Mouse (Mus musculus): Measurements from ENCODE around the gene Pepd. TPM values are rescaled to one million over a fixed set of nuclear protein-coding genes. Genes with fewer than 3 reads are reported as not detected.
"Not testable (repeated sequence)": the region's sequence is repeated elsewhere in the genome, so short reads cannot be mapped to it uniquely, and the experiment has no call there.

The Pepd gene
- total RNA-seq, 4 experiments from 2014 or later: 23.3 to 27.0 (median 26.3) TPM

DNA sequence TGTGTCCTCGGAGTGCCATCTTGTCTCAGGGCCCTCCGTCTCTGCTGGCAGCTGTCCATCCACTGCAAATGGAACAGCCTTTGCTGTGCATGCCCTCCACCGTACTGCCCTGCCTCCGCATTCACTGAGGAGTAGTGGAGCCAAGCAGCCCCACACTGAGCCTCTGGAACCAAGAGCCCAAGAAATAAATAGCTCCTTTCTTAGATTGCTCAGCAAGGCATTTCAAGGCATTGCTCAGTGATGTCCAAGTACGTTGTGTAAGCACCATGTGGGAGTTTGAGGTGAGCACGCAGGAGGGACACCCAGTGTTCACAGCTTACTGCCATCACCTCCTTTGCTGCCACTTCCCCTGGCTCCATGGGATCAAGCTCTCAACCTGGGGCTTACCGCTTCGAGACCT, 20.5 kb downstream of the Pepd start:
- DNase-seq (ENCODE audit: low spot score): no peak

DNA sequence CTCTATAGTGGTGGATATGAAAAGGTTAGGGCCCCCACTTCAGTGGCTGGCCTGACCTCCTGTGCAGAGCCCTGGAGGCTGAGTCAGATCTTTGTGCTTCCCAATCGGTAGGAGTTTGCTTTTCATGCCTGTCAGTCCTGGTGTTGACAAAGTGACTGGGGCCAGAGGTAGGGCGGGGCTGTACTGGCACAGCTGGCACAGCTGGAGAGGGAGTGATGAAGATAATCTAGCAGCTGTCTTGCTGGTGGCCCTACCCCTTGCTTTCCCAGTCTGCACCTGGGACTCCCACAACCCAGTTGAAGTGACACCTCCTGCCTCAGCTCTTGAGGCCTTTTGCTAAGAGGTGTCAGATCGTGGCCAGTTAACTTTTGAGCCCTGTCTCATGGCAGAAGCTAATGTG, 21.0 kb downstream of the Pepd start:
- no peak for DNase-seq (ENCODE audit: low spot score)

DNA sequence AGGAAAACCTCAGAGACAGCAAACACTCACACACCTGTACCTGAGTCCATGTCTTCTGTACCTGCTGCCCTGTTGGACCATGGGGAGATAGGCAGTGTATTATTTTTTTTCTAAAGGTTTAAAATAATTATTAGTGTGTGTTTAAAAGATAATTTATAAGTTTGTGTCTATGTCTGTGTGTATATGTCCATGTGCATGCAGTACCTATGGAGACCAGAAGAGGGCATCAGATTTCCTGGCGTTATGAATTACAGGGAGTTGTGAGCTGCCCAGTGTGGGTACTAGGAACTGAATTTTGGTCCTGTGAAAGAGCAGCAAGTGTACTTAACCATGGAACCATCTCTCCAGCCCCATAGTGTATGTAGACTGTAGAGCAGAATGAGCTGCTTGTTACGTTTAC, 24.2 kb downstream of the Pepd start:
- no peak for DNase-seq (ENCODE audit: low spot score)

DNA sequence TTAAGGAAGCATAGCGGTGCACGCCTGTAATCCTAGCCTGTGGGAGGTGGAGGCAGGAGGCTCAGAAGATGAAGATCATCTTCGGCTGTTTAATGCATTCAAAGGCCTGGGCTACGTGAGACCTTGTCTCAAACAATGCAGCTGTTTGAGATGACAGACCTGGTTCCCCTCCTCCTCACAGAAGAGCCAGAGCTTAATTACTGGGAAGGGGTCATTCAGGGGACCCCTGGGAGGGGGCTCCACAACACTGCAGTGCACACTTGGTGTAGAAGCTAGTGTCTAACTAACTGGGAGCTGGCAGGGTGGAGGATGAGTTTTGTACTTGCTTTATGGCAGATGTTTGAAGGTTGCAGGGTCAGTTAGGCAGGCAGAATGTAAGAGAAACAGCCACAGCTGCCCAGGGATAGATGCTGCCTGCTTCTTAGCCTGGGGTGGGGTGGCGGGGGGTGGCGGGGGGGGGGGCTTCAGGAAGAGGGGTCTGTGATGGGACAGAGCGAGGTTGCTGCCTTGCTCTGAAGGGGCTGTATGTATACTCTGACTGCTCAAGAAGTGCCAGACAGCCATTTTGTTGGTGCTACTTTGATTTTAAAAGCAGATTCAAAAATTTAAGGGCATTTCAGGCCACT, 26.6 kb downstream of the Pepd start:
- DNase-seq (ENCODE audit: low spot score): no peak

DNA sequence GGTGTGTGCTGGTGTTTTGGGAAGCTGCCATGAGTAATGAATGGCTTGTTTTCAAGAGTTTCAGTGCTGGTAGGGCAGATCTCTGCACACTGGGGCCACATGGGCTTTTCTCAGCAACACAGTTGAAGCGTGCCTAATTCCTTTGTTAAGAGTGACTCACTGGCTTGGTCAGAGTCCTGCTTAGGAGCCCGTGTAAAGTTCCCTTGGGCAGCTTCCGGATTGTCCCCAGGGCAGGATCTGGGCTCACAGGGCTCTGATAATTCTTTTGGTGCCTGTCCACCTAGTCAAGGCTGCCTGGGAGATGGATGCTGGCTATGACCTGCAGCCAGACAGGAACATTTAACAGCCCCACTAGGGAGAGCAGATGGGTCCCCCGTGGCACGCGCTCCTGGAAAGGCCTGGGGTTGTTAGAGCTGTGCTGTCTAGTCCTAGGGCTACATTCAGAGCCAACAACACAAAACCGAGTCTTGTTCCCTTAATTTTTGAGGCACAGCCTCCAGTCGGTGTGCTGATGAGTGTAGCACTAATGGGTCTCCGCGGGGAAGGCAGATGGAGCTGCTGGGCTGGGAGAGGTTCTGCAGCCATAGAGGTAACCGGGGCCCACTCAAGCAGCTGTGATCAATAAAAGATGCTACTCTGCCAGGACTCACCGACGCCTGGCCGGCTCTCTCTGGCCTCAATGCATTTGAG, 27.2 kb downstream of the Pepd start:
- DNase-seq (ENCODE audit: low spot score): peak; percentile 21

DNA sequence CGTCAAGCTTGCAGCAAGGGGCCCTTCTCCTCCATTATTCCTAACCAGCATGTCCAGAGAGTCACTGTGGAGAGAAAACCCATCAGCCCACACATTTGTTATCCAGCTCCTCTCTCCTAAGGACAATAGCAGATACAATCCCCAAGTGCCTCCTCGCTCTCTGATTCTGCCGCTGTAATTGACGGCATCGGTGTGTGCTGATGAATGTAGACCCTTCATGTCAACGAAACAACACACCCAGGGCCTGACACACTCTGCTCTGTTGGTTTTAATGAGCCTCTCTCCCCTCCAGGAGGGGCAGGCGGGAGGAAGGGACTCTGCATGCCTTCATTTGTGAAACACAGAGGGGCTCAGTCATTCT, 27.8 kb downstream of the Pepd start:
- no peak for DNase-seq (ENCODE audit: low spot score)

DNA sequence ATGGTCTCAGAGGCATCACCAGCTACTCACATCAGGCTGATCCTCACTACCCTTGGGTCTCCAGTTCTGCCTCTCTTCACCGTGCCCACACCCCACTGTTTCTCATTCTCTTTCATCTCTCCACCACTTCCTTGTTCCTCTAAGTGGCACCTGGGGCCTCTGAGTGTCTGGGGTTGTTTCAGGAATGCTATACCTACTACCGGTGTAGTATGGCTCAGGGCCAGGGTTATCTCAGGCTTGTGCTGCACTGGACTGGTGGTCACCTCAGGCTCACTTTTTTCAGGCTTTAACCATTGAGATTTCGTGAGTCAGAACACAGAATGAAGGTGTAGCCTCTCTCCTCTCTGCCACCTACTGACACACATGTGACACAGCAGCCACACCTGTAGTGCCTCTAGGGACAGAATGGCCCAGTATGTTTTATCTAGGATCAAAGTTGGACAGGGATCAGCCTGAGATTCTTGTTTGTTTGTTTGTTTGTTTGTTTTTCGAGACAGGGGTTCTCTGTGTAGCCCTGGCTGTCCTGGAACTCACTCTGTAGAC, 31.5 kb downstream of the Pepd start:
- DNase-seq (ENCODE audit: low spot score): no peak

DNA sequence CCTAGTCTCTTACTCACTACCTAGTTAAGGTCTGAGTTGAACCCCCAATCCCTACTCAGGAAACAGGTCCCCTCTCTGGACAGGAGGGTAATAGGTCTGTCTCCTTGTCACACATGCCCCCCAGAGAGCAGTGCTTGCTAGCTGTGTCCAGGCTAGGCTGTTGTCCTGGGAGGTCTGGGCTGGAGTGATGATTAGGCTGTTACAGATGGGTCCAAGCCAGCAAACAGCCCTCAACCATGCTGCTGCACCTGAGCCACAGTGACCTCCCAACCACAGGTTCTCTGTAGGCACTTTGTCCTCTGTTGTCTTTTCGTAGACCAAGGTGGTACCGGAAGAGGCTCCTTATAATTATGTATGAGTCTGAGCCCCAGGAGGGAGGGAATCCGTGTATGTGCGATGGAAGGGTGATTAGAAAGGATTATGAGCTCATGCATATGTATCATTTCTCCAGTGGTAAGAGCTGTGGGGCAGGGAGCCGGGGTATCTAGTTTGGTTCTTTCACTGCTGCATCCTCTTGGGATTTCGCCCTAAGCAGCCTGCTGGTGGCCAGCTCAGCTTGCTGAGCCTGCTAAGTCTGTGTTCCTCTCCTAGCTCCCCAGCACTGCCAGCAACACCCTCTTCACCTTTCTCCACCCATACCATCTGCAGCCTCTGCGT, 34.2 kb downstream of the Pepd start:
- DNase-seq (ENCODE audit: low spot score): no peak

DNA sequence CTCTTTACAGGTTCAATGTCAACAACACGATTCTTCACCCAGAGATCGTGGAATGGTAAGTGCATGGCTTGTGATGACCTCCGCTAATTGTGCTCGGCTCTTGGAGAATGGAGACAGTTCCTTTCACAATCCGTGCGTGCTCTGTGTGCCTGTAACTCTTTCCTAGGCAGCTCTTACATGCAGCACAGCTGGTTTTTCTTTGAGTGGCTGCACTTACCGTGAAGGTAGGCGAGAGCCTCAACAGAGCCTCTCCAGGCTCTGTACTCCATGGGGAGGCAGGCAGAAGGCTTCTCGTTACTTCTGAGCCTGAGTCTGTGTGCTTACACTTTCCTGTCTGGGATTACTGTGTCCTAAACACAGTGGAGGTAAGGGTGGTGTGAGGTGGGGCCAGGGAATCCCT, 42.4 kb downstream of the Pepd start:
- DNase-seq (ENCODE audit: low spot score): no peak

DNA sequence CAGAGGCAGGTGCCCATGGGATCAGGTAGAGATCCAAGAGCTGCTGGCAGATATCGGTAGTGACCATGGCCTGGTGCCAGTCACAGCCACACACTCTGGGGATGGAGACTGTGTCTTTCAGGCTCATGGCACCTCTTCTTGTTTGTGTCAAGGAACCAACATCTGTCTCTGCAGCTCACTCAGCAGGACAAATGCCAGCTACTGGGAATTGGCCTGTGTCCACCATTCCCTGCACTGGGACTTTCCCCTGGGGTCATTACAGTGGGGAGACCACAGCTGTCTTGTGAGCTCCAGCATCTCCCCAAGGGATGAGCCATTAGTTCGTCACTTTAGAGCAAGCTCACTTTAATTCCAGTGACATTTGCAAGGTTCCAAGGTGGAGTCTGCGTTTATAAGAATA, 43.1 kb downstream of the Pepd start:
- DNase-seq (ENCODE audit: low spot score): no peak

DNA sequence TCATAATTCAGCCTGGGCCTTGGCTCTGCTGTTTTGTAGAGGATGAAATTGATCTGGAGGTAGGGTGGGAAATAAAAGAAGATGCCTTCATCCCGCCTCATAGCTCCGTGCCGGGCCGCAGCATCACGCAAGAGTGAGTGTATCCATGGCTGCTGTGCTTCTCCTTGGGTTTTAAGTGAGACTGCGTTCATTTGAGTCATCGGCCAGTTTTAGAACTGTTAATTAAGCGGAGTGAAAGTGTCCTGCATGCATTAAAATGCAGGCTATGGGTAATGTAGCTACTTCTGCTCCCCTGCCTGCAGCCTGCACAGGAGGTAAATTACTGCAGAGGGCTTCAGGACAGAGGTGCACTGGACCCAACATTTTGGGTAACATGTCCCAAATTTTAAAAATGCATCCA, 45.0 kb downstream of the Pepd start:
- DNase-seq (ENCODE audit: low spot score): no peak

DNA sequence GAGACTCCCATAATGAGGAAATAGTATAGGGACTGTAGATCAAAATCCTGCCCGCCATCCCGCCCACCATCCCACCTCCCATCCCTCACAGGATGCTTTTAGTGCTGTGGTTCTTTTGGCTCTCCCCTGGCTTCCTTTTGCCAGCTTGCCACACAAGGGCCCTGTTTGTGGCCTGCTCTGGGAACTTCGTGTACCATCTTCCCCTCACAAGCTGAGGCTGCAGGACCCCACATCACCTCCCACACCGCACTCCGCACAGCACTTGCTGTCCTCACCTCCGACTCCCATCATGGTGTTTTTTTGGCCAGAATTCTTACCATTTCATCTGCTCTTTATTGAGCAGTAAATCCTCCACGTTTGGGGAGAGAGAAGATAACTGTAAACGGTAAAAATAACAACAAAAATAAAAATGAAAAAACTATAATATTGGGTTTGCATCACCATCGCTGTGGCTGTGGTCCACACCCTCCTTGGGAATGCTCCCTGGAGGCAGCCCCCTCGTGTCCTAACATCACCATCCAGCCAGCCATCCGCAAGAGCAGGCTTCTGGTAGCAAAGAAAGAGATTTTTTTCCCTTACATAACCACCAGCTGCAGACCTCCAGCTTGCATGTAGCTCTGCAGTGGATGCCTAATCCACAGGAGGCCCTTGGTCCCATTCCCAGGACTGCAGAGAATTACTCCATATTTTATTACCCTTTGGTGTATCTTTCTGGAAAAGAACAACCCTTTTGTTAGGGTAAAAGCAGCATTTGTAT, 51.9 kb downstream of the Pepd start:
- DNase-seq (ENCODE audit: low spot score): no peak

DNA sequence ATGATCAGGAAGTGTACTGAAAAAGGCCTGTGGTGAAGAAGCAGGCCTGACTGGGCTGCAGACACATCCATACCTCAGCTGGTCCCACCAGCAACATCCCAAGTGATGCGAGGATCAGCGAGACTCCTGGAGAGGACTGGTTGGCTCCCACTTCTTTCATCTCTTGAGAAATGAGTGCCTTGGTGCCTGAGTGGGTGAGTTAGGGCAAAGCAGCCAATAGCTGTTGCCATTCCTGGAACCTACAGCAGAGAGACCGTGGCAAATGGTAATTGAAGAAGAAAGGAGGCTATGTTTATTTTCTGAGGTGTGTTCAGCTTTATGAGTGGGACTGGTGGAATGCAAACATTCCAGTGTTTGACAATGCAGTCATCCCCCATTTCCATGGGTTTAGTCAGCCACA, 55.2 kb downstream of the Pepd start:
- no peak for DNase-seq (ENCODE audit: low spot score)

DNA sequence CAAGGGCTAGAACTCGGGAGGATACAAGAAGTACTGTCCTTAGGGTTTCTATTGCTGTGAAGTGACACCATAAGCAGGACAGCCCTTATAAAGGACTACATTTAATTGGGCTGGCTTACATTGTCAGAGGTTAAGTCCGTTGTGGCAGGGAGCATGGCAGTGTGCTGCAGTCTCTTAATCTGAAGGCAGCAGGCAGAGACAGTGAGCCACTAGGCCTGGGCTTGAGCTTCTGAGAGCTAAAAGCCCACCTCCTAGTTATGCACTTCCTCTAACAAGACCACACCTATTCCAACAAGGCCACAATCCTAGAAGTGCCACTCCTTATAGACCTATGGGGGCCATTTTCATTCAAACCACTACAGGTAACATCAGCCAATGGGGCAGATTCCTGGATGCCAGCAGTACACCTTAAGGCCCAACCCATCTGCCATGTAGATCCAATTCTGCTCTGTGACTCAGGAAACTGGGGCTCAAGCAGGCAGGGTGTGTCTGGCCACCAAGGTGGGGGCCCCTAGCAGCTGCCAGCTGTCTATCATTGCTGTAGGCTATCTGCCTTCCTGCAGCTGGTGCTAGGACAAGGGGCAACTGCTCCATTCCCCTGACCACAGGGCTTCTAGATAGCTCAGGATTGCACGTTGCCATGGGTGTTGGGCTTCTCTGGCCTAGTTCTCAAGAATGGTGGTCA, 56.7 kb downstream of the Pepd start:
- no peak for DNase-seq (ENCODE audit: low spot score)

DNA sequence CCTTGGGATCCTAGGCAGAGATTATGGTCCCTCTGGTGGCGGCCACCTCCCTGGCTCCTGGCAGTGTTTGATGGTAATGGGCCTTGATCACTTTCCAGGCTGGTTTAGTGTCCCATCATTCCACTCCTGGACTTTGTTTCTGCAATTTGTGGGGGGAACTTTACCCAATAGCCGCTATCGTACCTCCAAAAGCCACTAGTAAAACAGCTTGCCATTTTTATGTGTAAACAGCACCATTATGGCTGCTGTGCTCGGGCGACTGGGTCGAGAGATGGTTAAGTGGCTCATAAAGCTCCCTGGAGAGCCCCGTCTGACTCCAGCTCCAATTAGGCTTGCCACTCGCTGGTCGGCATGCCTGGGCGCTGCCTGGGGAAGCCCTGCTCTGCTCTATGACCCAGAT, 59.6 kb downstream of the Pepd start:
- no peak for DNase-seq (ENCODE audit: low spot score)

DNA sequence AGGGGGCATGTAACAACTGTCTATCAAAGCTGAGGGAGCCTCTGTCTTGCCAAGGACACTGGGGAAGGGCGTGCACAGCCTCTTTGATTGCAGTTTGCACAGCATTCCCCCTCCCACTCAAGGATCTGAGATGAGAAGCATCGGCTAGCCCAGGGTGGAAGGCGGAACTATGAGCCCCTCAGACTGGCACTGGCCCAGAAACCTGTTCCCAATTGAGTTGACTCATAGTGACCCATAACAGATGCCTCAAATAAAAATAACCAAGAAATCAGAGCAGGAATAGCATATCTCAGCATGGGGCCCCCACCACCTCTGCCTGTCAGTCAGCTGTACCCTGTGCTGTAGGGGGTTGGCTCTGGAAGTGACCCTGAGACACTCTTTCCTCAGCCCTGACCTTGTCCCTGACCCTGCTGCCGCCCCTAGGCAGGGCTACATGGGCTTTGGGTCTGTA, 60.8 kb downstream of the Pepd start:
- no peak for DNase-seq (ENCODE audit: low spot score)

DNA sequence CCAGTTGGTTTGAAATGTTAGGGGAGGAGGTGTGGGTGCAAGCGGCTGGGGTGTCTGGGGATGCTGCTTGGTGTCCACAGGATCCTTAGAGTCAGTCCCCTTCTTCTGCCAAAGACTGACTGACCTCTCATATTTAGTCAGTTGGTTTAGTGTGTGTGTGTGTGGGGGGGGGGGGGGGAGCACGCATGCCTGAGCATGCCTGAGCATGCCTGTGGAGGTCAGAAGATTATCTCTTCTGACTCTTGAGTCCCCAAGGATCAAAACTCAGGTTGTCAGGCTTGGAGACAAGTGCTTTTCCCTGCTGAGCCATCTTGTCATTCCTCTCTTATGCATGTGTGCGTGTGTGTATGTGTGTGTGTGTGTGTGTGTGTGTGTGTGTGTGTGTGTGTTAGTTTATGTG, 61.7 kb downstream of the Pepd start:
- DNase-seq (ENCODE audit: low spot score): no peak

DNA sequence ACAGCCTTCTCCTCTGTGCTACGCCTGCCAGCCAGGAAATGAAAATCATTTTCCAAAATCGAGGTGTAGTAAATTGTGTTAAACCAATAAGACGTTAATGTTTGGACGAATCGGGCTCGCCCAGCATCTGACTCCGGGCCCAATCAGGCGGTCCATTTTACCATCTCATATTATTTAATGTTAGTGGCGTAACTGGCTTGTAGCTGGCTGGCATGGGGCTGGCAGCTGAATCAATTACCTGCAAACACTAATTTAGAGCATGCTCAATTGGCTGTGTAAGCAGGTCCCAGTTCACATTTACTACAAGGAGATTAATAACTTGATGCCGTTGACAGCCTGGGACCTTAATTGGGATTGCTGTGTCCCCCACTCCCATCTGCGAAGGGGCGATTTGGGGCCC, 63.7 kb downstream of the Pepd start:
- no peak for DNase-seq (ENCODE audit: low spot score)

DNA sequence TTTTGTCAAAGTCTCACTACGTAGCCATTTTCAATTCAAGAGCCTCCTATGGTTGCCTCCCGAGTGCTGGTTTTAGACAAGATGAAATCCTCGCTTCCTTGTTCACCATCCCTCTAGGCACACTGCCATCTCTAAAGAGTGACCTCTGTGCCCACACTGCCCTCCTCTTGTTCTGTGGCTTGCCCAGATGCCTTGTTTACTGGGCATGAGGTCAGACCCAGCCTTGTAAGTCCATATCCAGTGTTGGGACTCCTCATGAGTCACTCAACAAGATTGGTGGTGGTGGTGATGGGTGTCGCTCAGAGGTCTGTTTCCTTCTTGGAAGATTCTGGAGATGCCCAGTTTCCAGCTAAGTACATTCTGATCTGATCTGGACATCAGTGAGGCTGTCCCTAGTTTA, 65.2 kb downstream of the Pepd start:
- DNase-seq (ENCODE audit: low spot score): no peak

DNA sequence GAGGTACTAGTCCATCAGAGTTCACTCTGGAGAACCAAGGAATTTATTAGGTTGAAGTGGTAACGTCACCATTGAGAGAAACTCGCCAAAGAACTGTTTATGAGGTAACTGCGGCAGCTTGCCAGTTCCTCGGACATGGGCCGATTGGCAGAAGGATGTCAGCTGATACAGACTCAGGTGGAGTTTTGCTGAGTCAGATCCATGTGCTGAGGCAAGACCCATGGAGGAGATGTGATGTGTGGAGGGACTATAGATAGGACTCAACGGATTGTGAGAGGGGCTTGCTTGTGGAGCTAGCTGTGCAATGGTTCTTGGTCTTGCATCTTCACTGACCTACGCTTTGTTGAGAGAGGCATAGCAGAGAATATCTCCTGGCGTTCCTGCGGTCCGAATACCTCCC, 69.6 kb downstream of the Pepd start:
- DNase-seq (ENCODE audit: low spot score): no peak

DNA sequence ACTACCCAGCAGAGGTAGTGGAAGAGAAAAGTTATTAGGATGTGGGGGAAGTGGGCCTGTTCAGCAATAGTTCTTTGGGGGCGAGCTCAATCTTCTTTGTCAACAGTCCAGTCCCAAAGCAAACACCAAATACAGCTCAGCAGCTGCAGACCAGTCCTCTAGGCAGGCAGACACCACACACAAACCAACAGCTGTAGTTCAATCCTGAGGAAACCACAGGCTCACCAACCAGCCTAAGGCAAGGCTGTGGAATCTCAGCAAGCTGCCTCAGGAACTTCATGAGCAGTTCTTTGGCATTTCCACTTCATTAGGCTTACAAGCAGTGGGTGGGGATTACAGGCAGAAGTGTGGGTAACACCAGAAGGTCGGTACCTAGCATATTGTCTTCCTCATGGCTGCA, 70.2 kb downstream of the Pepd start:
- not testable (repeated sequence) for DNase-seq (ENCODE audit: low spot score)
